Mouse (Mus musculus) heart, embryonic 12.5 days (tissue): ENCODE results near the gene Gm49325. TPM values are rescaled to one million over a fixed set of nuclear protein-coding genes. Genes with fewer than 3 reads are reported as not detected.

Source experiments
- ATAC-seq: fragments of 200-750 bp; cut with Nextera tagmentation; 2 replicates; pipeline ENCODE4 v1.8.0; 2017; ENCODE audit warnings: moderate TSS enrichment, moderate library complexity; ENCODE audit not compliant: insufficient number of reproducible peaks, low FRiP score
- H3K27ac ChIP-seq: fragments of 300-500 bp; sonication (generic); 2 replicates; pipeline ENCODE4 v1.5.1; 2016; ENCODE audit warnings: mild to moderate bottlenecking, moderate library complexity; ENCODE audit not compliant: poor library complexity, severe bottlenecking
- H3K27me3 ChIP-seq: fragments of 300-500 bp; sonication (generic); replicated peaks from 2 replicates; pipeline ENCODE4 v1.6.1; 2016; ENCODE audit warnings: mild to moderate bottlenecking, moderate library complexity
- H3K36me3 ChIP-seq: fragments of 300-500 bp; sonication (generic); 2 replicates; pipeline ENCODE4 v1.6.1; 2016; ENCODE audit warnings: mild to moderate bottlenecking, moderate library complexity
- H3K4me1 ChIP-seq: fragments of 300-500 bp; sonication (generic); replicated peaks from 2 replicates; pipeline ENCODE4 v1.6.1; 2016; ENCODE audit warnings: mild to moderate bottlenecking
- H3K4me2 ChIP-seq: fragments of 300-500 bp; sonication (generic); 2 replicates; pipeline ENCODE4 v1.6.1; 2016; ENCODE audit warnings: mild to moderate bottlenecking, moderate library complexity
- H3K4me3 ChIP-seq: fragments of 300-500 bp; sonication (generic); 2 replicates; pipeline ENCODE4 v1.5.1; 2016; ENCODE audit warnings: mild to moderate bottlenecking
- H3K9ac ChIP-seq: fragments of 300-500 bp; sonication (generic); 2 replicates; pipeline ENCODE4 v1.6.1; 2016; ENCODE audit warnings: mild to moderate bottlenecking, moderate library complexity
- H3K9me3 ChIP-seq: fragments of 300-500 bp; sonication (generic); replicated peaks from 2 replicates; pipeline ENCODE4 v1.6.1; 2016; ENCODE audit warnings: mild to moderate bottlenecking, moderate library complexity
- WGBS: fragments of 180-500 bp; shearing (Covaris S2); methylation state at CpG from one replicate; pipeline ENCODE4 v1.1.7; 2016; 5-methylcytosine and 5-hydroxymethylcytosine counted together
- polyA plus RNA-seq: library from polyadenylated mRNA; unstranded; fragments of >200 nt; fragmentation: Nextera tagmentation; extraction: Ambion mirVana; gene quantifications from 2 replicates; pipeline ENCODE4 v1.2.1, GENCODE M21; 2016

The Gm49325 gene
- polyA plus RNA-seq, result 14.5 TPM in 1 of 2 replicates, not detected in the other

DNA sequence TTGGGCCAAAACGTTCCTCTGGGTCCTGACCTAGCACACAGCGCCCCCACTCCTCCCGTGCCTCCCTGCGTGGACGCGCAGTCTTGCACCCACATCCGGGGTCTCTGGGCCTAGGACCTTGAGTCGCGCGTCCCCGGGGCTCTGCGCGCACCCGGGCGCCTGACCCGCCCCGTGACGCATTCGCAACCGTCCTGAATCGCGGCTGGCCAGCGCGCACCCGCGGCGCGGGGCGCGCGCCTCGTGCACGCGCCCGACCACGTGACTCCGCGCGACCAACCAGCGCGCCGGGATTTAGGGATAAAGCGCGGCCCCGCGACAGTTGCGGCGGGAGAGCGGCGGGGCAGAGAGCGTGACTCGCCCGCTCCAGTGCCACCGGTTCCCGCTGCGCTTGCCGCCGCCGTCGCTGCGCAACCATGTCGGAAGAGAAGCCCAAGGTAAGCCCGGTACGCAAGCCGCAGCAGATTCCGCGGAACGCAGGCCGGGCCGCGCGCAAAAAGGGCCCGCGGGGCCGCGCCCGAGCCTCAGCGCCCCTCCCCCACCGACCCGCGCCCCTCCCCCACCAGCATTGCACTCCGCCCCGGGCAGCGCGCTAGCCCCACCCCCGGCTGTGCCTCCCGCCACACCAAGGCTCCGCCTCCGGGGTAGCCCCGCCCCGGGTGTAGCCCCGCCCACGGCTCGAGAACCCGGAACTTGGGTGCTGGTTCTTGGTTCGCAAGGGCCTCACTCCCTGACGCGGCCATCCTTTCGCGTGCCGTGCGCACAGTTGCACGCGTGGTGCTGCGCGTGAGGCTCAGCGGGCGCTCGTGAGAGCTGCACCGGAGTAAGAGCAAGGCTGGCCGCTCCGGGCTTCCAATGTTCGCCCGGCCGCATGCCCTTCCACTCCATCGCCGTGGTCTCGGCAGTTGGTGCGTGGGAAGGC, at the start of gene Gm49325, which contains the start of gene Sumo3:
Gene Gm49325 (plus strand): TSS at position 290 of the 919 bp plus-strand sequence.
Gene Sumo3 (plus strand): TSS at position 190 of the 919 bp plus-strand sequence.
- Histone ChIP-seq H3K27me3 (no peaks in the 10 kb centered on the region), H3K9ac (peak within 1 kb of the TSS; percentile 87), H3K36me3 (peaks cover 24% of the 10 kb centered on the region), H3K9me3 (0 out of 2 replicates have a peak, but pooled peaks cover 4% of the 10 kb centered on the region), H3K4me2 (peak within 1 kb of the TSS; percentile 95), H3K27ac (peak within 1 kb of the TSS; percentile 98), H3K4me3 (peak within 1 kb of the TSS; percentile 86), H3K4me1 (peaks cover 28% of the 10 kb centered on the region)
- WGBS, result 1% methylated on average over 115 of the region's 119 CpGs
- peak; percentile 94 for ATAC-seq

DNA sequence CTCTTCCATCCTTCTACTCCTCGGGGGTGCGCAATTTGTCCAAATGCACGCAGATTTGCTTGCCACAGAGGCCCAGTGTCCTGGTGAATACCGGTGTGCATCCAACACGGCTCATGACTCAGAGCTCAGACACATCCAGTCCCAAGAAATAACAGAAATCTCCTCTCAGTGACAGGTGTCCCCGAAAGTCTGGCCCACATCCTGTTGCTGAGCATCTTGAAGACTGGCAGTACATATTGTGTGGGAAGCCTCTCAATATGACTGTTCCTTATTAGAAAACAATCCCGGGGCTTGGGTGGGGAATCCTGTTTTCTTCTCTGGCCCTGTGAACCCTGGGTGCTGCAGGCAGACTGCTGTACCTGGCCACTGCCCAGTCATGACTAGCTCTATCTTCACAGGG, 49.4 kb upstream of the Gm49325 start:
- ATAC-seq, result no peak
- H3K9me3 ChIP-seq, result no peaks in the 10 kb centered on the region
- H3K27ac ChIP-seq, result no peak overlapping the region
- no peak overlapping the region for H3K4me2 ChIP-seq
- no peak overlapping the region for H3K4me3 ChIP-seq
- peaks cover 8% of the 10 kb centered on the region for H3K4me1 ChIP-seq
- 85% methylated on average over 7 of the region's 7 CpGs for WGBS
- H3K27me3 ChIP-seq, result peaks cover 6% of the 10 kb centered on the region
- H3K9ac ChIP-seq, result no peak overlapping the region
- no peaks in the 10 kb centered on the region for H3K36me3 ChIP-seq

GRCm38 (mm10) chr10:77557641-77558040, 48.4 kb upstream of the Gm49325 start:
- H3K27me3 ChIP-seq, result peaks cover 6% of the 10 kb centered on the region
- H3K4me2 ChIP-seq, result no peak overlapping the region
- peaks cover 8% of the 10 kb centered on the region for H3K4me1 ChIP-seq
- no peaks in the 10 kb centered on the region for H3K9me3 ChIP-seq
- H3K9ac ChIP-seq, result no peak overlapping the region
- no peak overlapping the region for H3K27ac ChIP-seq
- 83% methylated on average over 4 of the region's 4 CpGs for WGBS
- ATAC-seq, result no peak
- no peak overlapping the region for H3K4me3 ChIP-seq
- no peaks in the 10 kb centered on the region for H3K36me3 ChIP-seq

- peaks cover 8% of the 10 kb centered on the region for H3K4me1 ChIP-seq
- H3K4me3 ChIP-seq, result no peak overlapping the region
- ATAC-seq, result no peak
- H3K9me3 ChIP-seq, result no peaks in the 10 kb centered on the region
- H3K27me3 ChIP-seq, result peaks cover 6% of the 10 kb centered on the region
- H3K36me3 ChIP-seq, result no peaks in the 10 kb centered on the region
- 80% methylated on average over 11 of the region's 11 CpGs for WGBS
- no peak overlapping the region for H3K27ac ChIP-seq
- no peak overlapping the region for H3K4me2 ChIP-seq
- H3K9ac ChIP-seq, result no peak overlapping the region
Observed at GRCm38 (mm10) chr10:77560090-77560489, 45.9 kb upstream of the Gm49325 start.

- WGBS, result 65% methylated on average over 9 of the region's 9 CpGs
Observed at GRCm38 (mm10) chr10:77560830-77561229, 45.2 kb upstream of the Gm49325 start.

DNA sequence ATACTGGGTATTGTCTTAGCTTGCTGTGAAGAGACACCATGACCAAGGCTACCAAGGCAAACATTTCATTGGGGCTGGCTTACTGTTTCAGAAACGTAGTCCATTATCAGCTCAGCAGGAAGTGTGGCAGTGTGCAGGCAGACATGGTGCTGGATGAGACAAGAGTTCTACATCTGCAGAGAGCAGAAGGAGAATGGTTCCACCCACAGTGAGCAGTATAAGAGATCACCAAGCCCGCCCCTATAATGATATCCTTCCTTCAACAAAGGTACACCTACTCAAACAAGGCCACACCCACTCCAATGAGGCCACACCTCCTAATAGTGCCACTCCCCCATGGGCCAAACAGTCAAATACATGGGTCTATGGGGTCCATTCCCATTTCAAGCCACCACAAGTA, 44.5 kb upstream of the Gm49325 start:
- ATAC-seq, result no peak
- Histone ChIP-seq H3K4me1 (peaks cover 8% of the 10 kb centered on the region), H3K27ac (no peak overlapping the region), H3K9ac (no peak overlapping the region), H3K36me3 (no peaks in the 10 kb centered on the region), H3K4me3 (no peak overlapping the region), H3K27me3 (peaks cover 6% of the 10 kb centered on the region), H3K9me3 (no peaks in the 10 kb centered on the region), H3K4me2 (no peak overlapping the region)
- 44% methylated on average over 2 of the region's 2 CpGs for WGBS

More at GRCm38 (mm10) chr10:77560830-77561229, 45.2 kb upstream of the Gm49325 start:
- Histone ChIP-seq H3K4me3 (no peak overlapping the region), H3K4me1 (peaks cover 8% of the 10 kb centered on the region), H3K27ac (no peak overlapping the region), H3K4me2 (no peak overlapping the region), H3K27me3 (peaks cover 6% of the 10 kb centered on the region), H3K9me3 (no peaks in the 10 kb centered on the region), H3K36me3 (no peaks in the 10 kb centered on the region), H3K9ac (no peak overlapping the region)
- ATAC-seq, result no peak

DNA sequence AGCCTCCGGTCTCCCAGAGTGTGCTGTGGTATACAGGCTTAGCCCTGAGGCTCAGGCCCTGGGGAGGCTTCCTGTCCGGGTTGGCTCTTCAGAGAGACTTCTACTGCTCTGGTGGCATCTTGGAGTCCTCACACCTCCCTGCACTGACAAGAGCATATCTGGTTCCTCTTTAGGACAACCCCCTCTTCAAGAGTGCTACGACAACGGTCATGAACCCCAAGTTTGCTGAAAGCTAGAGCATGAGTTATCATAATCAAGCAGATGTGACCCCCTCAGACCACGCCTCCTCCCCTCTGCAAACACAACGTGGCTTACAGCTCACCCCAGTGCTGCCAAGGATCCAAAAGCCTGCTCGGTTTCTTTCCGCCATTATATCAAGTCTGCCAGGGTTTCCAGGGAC, 41.0 kb upstream of the Gm49325 start:
- peaks cover 4% of the 10 kb centered on the region; the same call in 1 of the 2 replicates for H3K27me3 ChIP-seq
- no peaks in the 10 kb centered on the region for H3K36me3 ChIP-seq
- H3K9ac ChIP-seq, result no peak overlapping the region
- H3K9me3 ChIP-seq, result no peaks in the 10 kb centered on the region
- H3K4me3 ChIP-seq, result no peak overlapping the region
- 71% methylated on average over 8 of the region's 8 CpGs for WGBS
- H3K4me1 ChIP-seq, result peaks cover 12% of the 10 kb centered on the region
- H3K27ac ChIP-seq, result no peak overlapping the region
- ATAC-seq, result no peak
- H3K4me2 ChIP-seq, result no peak overlapping the region

DNA sequence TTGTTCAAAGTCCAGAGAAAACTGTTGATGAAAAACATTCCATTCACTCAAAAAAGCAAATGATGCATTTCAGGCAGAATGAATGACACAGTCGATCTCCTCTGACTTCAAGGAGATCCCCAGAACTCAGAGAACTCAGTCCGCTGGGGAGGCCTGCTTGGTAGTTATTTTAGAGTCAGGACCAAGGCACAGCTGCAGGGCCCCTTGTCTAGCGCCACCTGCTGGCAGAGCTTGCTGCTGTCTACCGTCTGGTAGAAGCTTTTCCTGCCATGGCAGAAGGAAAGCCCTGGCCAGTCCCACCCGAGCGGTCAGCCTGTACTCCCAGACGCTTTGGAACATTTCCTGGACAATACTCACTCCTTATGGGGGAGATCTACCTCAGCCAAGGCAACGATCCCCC, 39.3 kb upstream of the Gm49325 start:
- H3K4me1 ChIP-seq, result 0 out of 2 replicates have a peak, but pooled peaks cover 4% of the 10 kb centered on the region
- no peak overlapping the region for H3K9ac ChIP-seq
- H3K36me3 ChIP-seq, result no peaks in the 10 kb centered on the region
- no peak overlapping the region for H3K27ac ChIP-seq
- peaks cover 5% of the 10 kb centered on the region; the same call in 1 of the 2 replicates for H3K27me3 ChIP-seq
- H3K9me3 ChIP-seq, result no peaks in the 10 kb centered on the region
- H3K4me3 ChIP-seq, result no peak overlapping the region
- 29% methylated on average over 8 of the region's 8 CpGs for WGBS
- ATAC-seq, result no peak
- no peak overlapping the region for H3K4me2 ChIP-seq

DNA sequence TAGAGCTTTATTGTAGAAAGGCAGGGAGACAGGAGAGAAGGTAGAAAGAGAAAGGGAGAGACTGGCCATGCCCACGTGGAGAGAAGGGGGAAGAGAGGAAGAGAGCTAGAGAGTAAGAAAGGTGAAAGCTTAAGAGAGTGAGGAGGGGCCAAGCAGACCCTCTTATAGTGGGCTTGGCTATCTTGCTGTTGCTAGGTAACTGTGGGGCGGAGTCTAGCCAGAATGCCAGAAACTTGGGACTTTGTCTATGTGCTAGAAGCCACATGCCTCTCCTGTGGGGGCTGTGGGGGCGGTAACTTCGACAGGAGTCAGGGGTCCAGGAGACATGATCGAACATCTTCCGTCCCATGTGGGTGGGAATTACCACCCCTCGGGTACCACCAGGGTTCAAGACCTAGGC, 36.5 kb upstream of the Gm49325 start:
- no peak overlapping the region for H3K4me3 ChIP-seq
- no peaks in the 10 kb centered on the region for H3K36me3 ChIP-seq
- WGBS, result 35% methylated on average over 7 of the region's 7 CpGs
- ATAC-seq, result no peak
- peaks cover 5% of the 10 kb centered on the region; the same call in 1 of the 2 replicates for H3K27me3 ChIP-seq
- no peak overlapping the region for H3K27ac ChIP-seq
- H3K4me1 ChIP-seq, result 0 out of 2 replicates have a peak, but pooled peaks cover 4% of the 10 kb centered on the region
- no peak overlapping the region for H3K9ac ChIP-seq
- no peak overlapping the region for H3K4me2 ChIP-seq
- H3K9me3 ChIP-seq, result no peaks in the 10 kb centered on the region

GRCm38 (mm10) chr10:77569973-77570658, 35.9 kb upstream of the Gm49325 start:
- Histone ChIP-seq H3K36me3 (no peaks in the 10 kb centered on the region), H3K4me3 (no peak overlapping the region), H3K4me1 (0 out of 2 replicates have a peak, but pooled peaks cover 4% of the 10 kb centered on the region), H3K27ac (no peak overlapping the region), H3K27me3 (peaks cover 5% of the 10 kb centered on the region; the same call in 1 of the 2 replicates), H3K4me2 (no peak overlapping the region), H3K9me3 (no peaks in the 10 kb centered on the region), H3K9ac (no peak overlapping the region)
- ATAC-seq, result no peak
- WGBS, result 41% methylated on average over 6 of the region's 6 CpGs

- Histone ChIP-seq H3K27ac (no peak overlapping the region), H3K4me1 (0 out of 2 replicates have a peak, but pooled peaks cover 4% of the 10 kb centered on the region), H3K9ac (no peak overlapping the region), H3K27me3 (peaks cover 5% of the 10 kb centered on the region; the same call in 1 of the 2 replicates), H3K4me2 (no peak overlapping the region), H3K36me3 (no peaks in the 10 kb centered on the region), H3K9me3 (no peaks in the 10 kb centered on the region), H3K4me3 (no peak overlapping the region)
- 17% methylated on average over 3 of the region's 3 CpGs for WGBS
- no peak for ATAC-seq
Observed at GRCm38 (mm10) chr10:77572225-77572624, 33.8 kb upstream of the Gm49325 start.
